Mouse (Mus musculus): ENCODE measurements around the gene Scarf1.
"Not testable (repeated sequence)": the region's sequence is repeated elsewhere in the genome, so short reads cannot be mapped to it uniquely, and the experiment has no call there.

Scarf1 gene

GRCm38 (mm10) chr11:75537491-75538183 lies 24.3 kb downstream of the Scarf1 start:
- DNase-seq (ENCODE audit: low spot score) = no peak

- DNase-seq (ENCODE audit: low spot score) = no peak
Measured at GRCm38 (mm10) chr11:75538184-75538969, 25.0 kb downstream of the Scarf1 start.

GRCm38 (mm10) chr11:75538970-75539299 lies 25.6 kb downstream of the Scarf1 start:
- DNase-seq (ENCODE audit: low spot score) = no peak

- DNase-seq (ENCODE audit: low spot score) = no peak
Measured at GRCm38 (mm10) chr11:75540209-75540608, 26.9 kb downstream of the Scarf1 start.

- DNase-seq (ENCODE audit: low spot score) = no peak
Measured at GRCm38 (mm10) chr11:75540710-75541581, 27.6 kb downstream of the Scarf1 start.

- DNase-seq (ENCODE audit: low spot score) = no peak
Measured at GRCm38 (mm10) chr11:75544713-75545112, 31.4 kb downstream of the Scarf1 start.

GRCm38 (mm10) chr11:75546057-75546456 lies 32.7 kb downstream of the Scarf1 start:
- no peak for DNase-seq (ENCODE audit: low spot score)

GRCm38 (mm10) chr11:75549658-75550111 lies 36.3 kb downstream of the Scarf1 start:
- no peak for DNase-seq (ENCODE audit: low spot score)

GRCm38 (mm10) chr11:75550200-75550946 lies 37.0 kb downstream of the Scarf1 start:
- no peak for DNase-seq (ENCODE audit: low spot score)

GRCm38 (mm10) chr11:75551321-75551720 lies 38.0 kb downstream of the Scarf1 start:
- no peak for DNase-seq (ENCODE audit: low spot score)

GRCm38 (mm10) chr11:75551961-75552441 lies 38.7 kb downstream of the Scarf1 start:
- no peak for DNase-seq (ENCODE audit: low spot score)

- no peak for DNase-seq (ENCODE audit: low spot score)
Measured at GRCm38 (mm10) chr11:75552906-75553482, 39.7 kb downstream of the Scarf1 start.

- not testable (repeated sequence) for DNase-seq (ENCODE audit: low spot score)
Measured at GRCm38 (mm10) chr11:75556006-75556405, 42.7 kb downstream of the Scarf1 start.

GRCm38 (mm10) chr11:75557142-75557541 lies 43.8 kb downstream of the Scarf1 start:
- no peak for DNase-seq (ENCODE audit: low spot score)

GRCm38 (mm10) chr11:75558101-75558500 lies 44.8 kb downstream of the Scarf1 start:
- no peak for DNase-seq (ENCODE audit: low spot score)

- DNase-seq (ENCODE audit: low spot score) = no peak
Measured at GRCm38 (mm10) chr11:75559870-75560504, 46.6 kb downstream of the Scarf1 start.

GRCm38 (mm10) chr11:75560530-75561409 lies 47.4 kb downstream of the Scarf1 start:
- no peak for DNase-seq (ENCODE audit: low spot score)

GRCm38 (mm10) chr11:75561410-75561791 lies 48.1 kb downstream of the Scarf1 start:
- no peak for DNase-seq (ENCODE audit: low spot score)

- DNase-seq (ENCODE audit: low spot score) = no peak
Measured at GRCm38 (mm10) chr11:75562840-75563239, 49.5 kb downstream of the Scarf1 start.

All from testis, postnatal 10 days (tissue).